Mouse (Mus musculus) liver, embryonic 12.5 days (tissue): Measurements from ENCODE around the gene Syt5. TPM values are rescaled to one million over a fixed set of nuclear protein-coding genes. Genes with fewer than 3 reads are reported as not detected.
"Not testable (repeated sequence)": the region's sequence is repeated elsewhere in the genome, so short reads cannot be mapped to it uniquely, and the experiment has no call there.

Source experiments
- ATAC-seq: fragments of 200-750 bp; cut with Nextera tagmentation; 2 replicates; pipeline ENCODE4 v1.8.0; 2017; ENCODE audit warnings: moderate number of reproducible peaks, mild to moderate bottlenecking, moderate library complexity
- H3K27ac ChIP-seq: fragments of 300-500 bp; sonication (generic); 2 replicates; pipeline ENCODE4 v1.5.1; 2016; ENCODE audit warnings: mild to moderate bottlenecking
- H3K27me3 ChIP-seq: fragments of 300-500 bp; sonication (generic); replicated peaks from 2 replicates; pipeline ENCODE4 v1.6.1; 2016; ENCODE audit warnings: mild to moderate bottlenecking, moderate library complexity
- H3K36me3 ChIP-seq: fragments of 300-500 bp; sonication (generic); 2 replicates; pipeline ENCODE4 v1.6.1; 2016; ENCODE audit warnings: mild to moderate bottlenecking, moderate library complexity
- H3K4me1 ChIP-seq: fragments of 300-500 bp; sonication (generic); 2 replicates; pipeline ENCODE4 v1.6.1; 2016
- H3K4me2 ChIP-seq: fragments of 300-500 bp; sonication (generic); 2 replicates; pipeline ENCODE4 v1.6.1; 2016; ENCODE audit warnings: mild to moderate bottlenecking, moderate library complexity
- H3K4me3 ChIP-seq: fragments of 300-500 bp; sonication (generic); 2 replicates; pipeline ENCODE4 v1.5.1; 2016; ENCODE audit warnings: mild to moderate bottlenecking, moderate library complexity
- H3K9ac ChIP-seq: fragments of 300-500 bp; sonication (generic); 2 replicates; pipeline ENCODE4 v1.6.1; 2016; ENCODE audit warnings: mild to moderate bottlenecking, moderate library complexity
- H3K9me3 ChIP-seq: fragments of 300-500 bp; sonication (generic); replicated peaks from 2 replicates; pipeline ENCODE4 v1.6.1; 2016; ENCODE audit warnings: mild to moderate bottlenecking, moderate library complexity
- WGBS: fragments of 180-500 bp; shearing (Covaris S2); methylation state at CpG from one replicate; pipeline ENCODE4 v1.1.7; 2016; ENCODE audit not compliant: insufficient replicate concordance; 5-methylcytosine and 5-hydroxymethylcytosine counted together
- polyA plus RNA-seq: library from polyadenylated mRNA; unstranded; fragments of >200 nt; fragmentation: Nextera tagmentation; extraction: Ambion mirVana; gene quantifications from 2 replicates; pipeline ENCODE4 v1.2.1, GENCODE M21; 2016

The Syt5 gene
- polyA plus RNA-seq: 0.84 and 1.3 TPM in 2 replicates

DNA sequence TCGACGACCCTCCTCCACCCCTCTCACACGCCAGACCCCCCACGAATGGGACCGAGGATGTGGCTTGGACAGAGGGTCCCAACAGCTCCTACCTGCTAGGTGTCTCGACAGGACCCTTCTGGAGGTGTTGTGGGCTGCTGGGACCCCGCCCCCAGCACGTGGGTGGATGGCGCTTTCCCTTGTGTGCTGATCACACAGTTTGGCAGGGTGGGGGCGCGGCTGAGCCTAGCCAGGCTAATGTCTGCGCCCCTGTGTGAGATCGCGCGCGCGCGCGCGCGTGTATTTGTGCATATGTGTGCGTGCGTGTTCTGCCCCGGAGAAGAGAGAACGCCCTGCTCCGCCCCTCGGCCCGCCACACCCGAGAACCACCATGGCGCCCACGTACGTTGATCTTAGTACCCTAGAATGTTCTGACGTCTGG lies at the start of gene Syt5:
TSS of gene Syt5 (minus strand) at position 321 of the 421 bp plus-strand sequence.
- H3K9me3 ChIP-seq: no peaks in the 10 kb centered on the region
- whole genome bisulfite sequencing: 9% methylated on average over 32 of the region's 33 CpGs
- peaks cover 42% of the 10 kb centered on the region for H3K27me3 ChIP-seq
- H3K36me3 ChIP-seq: no peaks in the 10 kb centered on the region
- H3K4me2 ChIP-seq: peak within 1 kb of the TSS; percentile 57
- H3K27ac ChIP-seq: no peak within 1 kb of the TSS
- peak within 1 kb of the TSS; percentile 29 for H3K4me3 ChIP-seq
- ATAC-seq: peak; percentile 31; the same call in 1 of the 2 replicates
- peaks cover 8% of the 10 kb centered on the region for H3K4me1 ChIP-seq
- H3K9ac ChIP-seq: no peak within 1 kb of the TSS

DNA sequence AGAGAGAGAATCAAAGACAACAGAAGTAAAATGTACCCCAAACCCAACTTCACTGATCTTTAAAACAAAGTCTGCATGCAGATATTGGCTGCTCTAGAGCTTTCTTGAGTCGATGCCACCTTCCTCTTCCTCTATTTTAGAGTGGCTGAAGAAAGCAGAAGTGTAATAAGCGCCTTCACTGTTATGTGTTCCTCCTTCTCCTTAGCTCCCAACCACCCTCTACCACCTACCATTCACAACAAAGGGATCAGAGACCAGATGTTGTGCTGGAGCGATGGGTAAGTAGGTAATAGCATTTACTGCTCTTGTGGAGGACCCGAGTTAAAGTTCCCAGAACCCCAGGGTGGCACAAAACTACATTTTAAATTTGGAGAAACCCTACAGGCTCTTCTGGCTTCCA lies 49.7 kb upstream of the Syt5 start:
- H3K4me3 ChIP-seq, H3K4me2 ChIP-seq, ATAC-seq, H3K27ac ChIP-seq, H3K9me3 ChIP-seq, H3K9ac ChIP-seq, H3K27me3 ChIP-seq, H3K4me1 ChIP-seq, H3K36me3 ChIP-seq: not testable (repeated sequence)
- 34% methylated on average over 4 of the region's 4 CpGs for WGBS

DNA sequence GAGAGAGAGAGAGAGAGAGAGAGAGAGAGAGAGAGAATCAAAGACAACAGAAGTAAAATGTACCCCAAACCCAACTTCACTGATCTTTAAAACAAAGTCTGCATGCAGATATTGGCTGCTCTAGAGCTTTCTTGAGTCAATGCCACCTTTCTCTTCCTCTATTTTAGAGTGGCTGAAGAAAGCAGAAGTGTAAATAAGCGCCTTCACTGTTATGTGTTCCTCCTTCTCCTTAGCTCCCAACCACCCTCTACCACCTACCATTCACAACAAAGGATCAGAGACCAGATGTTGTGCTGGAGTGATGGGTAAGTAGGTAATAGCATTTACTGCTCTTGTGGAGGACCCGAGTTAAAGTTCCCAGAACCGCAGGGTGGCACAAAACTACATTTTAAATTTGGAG lies 34.1 kb upstream of the Syt5 start:
- not testable (repeated sequence) for H3K9ac ChIP-seq, H3K9me3 ChIP-seq, H3K27ac ChIP-seq, H3K4me1 ChIP-seq, H3K27me3 ChIP-seq, H3K4me2 ChIP-seq, ATAC-seq, H3K4me3 ChIP-seq, H3K36me3 ChIP-seq
- WGBS: 55% methylated on average over 3 of the region's 3 CpGs

DNA sequence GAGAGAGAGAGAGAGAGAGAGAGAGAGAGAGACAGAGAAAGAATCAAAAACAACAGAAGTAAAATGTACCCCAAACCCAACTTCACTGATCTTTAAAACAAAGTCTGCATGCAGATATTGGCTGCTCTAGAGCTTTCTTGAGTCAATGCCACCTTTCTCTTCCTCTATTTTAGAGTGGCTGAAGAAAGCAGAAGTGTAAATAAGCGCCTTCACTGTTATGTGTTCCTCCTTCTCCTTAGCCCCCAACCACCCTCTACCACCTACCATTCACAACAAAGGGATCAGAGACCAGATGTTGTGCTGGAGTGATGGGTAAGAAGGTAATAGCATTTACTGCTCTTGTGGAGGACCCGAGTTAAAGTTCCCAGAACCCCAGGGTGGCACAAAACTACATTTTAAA lies 25.0 kb upstream of the Syt5 start:
- H3K27ac ChIP-seq, H3K9me3 ChIP-seq, ATAC-seq, H3K4me3 ChIP-seq, H3K9ac ChIP-seq, H3K4me2 ChIP-seq, H3K36me3 ChIP-seq, H3K4me1 ChIP-seq, H3K27me3 ChIP-seq: not testable (repeated sequence)
- 38% methylated on average over 2 of the region's 2 CpGs for WGBS

DNA sequence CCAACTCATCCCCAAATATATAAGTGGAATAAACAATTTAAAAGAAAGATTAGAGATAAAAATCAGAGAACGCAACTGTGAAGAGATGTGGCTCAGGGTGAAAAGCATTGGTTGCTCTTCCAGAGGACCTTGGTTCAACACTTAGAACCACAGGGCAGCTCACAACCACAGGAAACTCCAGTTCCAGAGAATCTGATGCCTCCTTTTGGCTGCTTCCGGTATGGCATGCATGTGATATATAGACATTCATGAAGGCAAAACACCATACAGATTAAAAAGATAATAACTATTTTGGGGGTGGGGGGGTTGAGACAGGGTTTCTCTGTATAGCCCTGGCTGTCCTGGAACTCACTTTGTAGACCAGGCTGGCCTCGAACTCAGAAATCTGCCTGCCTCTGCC lies 15.3 kb upstream of the Syt5 start:
- H3K9me3 ChIP-seq: no peaks in the 10 kb centered on the region
- H3K9ac ChIP-seq: no peak overlapping the region
- no peaks in the 10 kb centered on the region for H3K4me1 ChIP-seq
- no peak overlapping the region for H3K27ac ChIP-seq
- no peak overlapping the region for H3K4me3 ChIP-seq
- ATAC-seq: no peak
- 0 out of 2 replicates have a peak, but pooled peaks cover 3% of the 10 kb centered on the region for H3K27me3 ChIP-seq
- H3K4me2 ChIP-seq: no peak overlapping the region
- 81% methylated on average over 3 of the region's 3 CpGs for WGBS
- no peaks in the 10 kb centered on the region for H3K36me3 ChIP-seq

DNA sequence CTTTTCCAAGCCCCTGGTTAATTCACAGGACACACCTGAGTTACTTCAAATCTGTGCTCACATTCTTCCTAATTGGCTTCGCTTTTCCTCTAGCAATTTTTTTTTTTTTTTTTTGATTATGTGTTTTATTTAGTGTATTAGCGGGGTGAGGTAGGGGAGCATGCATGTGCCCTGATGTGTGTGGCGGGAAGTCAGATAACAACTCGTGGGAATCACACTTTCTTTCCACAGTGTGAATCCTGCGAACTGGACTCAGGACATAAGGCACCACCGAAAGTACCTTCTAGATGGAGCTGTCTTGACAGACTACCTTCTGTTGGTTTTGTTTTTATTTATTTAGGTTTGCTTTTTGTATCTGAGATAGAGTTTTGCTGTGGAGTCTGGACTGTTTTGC lies 9.8 kb upstream of the Syt5 start:
- Histone ChIP-seq H3K4me2 (no peak overlapping the region), H3K27ac (no peak overlapping the region), H3K36me3 (no peaks in the 10 kb centered on the region), H3K4me1 (no peaks in the 10 kb centered on the region), H3K9me3 (no peaks in the 10 kb centered on the region), H3K9ac (no peak overlapping the region), H3K27me3 (peaks cover 24% of the 10 kb centered on the region), H3K4me3 (no peak overlapping the region)
- 50% methylated on average over 6 of the region's 6 CpGs for WGBS
- ATAC-seq: no peak

DNA sequence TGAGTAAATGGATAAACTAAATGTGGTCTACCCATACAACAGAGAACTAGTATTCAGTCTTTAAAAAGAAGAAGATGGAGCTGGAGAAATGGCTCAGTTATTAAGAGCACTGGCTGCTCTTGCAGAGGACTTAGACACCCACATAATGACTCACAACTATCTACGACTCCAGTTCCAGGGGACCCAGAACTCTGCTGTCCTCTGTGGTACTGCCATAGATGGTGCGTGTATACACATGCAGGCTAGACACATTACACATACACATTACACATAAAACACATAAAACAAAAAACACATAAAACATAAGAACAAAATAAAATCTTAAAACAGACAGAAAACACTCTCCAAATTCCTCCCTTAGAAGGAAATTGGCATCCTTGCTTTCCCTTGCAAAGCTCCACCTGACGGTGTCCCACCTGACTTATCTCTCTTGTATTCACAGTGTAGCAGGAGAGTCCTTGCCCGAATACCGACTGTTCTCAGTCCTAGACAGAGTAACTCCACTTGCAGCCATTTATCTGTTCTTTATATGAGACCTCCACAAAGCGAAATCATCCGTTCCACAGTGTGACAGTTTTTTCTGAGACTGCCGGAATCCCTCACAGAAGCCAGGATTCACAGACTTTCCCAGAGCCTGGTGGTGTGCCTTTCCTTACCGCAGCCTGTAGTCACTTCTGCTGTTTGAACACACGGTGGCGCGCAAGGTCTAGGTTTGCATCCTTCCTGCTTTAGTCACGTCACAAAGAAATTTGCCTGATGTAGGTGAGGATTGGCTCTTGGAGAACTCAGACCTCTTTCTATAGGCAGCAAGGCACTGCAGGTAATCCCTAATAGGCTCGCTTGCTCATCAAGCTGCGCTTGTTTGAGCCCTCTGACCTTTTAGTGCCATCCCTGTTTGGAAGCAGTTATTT lies 9.2 kb upstream of the Syt5 start:
- H3K9me3 ChIP-seq: no peaks in the 10 kb centered on the region
- H3K27me3 ChIP-seq: peaks cover 26% of the 10 kb centered on the region
- no peak overlapping the region for H3K9ac ChIP-seq
- no peak overlapping the region for H3K4me2 ChIP-seq
- 16% methylated on average over 15 of the region's 15 CpGs for WGBS
- H3K4me1 ChIP-seq: no peaks in the 10 kb centered on the region
- no peak overlapping the region for H3K4me3 ChIP-seq
- H3K36me3 ChIP-seq: no peaks in the 10 kb centered on the region
- peak; percentile 77 for ATAC-seq
- H3K27ac ChIP-seq: no peak overlapping the region

DNA sequence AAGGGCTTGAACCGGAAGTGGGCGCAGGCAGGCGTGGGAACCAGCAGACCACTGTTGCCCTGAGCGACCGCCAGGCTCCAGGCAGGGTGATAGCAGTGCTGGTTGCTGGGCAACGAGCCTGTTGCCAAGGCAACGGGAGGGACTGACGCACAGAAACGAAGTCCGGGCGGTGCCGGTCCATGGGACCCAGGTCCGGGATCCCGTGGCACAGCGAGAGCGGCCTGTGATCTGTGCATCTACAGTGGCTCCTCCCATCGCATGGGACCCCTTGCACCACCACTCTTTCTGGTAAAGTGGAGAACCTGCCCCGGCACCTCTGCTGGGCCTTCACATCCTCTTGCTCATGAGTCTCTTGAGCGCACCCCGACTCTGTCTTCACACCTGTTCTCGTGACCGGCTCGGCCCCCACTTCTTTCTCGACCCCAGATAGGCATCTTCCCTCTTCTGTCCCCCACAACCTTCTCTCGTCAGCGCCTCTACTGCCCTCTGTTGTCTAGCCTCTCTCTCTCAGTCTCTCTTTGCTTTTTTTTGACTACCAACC lies 680 bp downstream of the Syt5 start:
- Histone ChIP-seq H3K4me3 (0 out of 2 replicates have a peak overlapping the region, but pooled peaks have one; percentile 29), H3K36me3 (no peaks in the 10 kb centered on the region), H3K27me3 (peaks cover 40% of the 10 kb centered on the region), H3K9me3 (no peaks in the 10 kb centered on the region), H3K4me2 (peak overlapping the region; percentile 57), H3K27ac (no peak overlapping the region), H3K9ac (no peak overlapping the region), H3K4me1 (peaks cover 8% of the 10 kb centered on the region)
- 7% methylated on average over 26 of the region's 26 CpGs for WGBS
- ATAC-seq: 0 out of 2 replicates have a peak, but pooled peaks have one; percentile 38

DNA sequence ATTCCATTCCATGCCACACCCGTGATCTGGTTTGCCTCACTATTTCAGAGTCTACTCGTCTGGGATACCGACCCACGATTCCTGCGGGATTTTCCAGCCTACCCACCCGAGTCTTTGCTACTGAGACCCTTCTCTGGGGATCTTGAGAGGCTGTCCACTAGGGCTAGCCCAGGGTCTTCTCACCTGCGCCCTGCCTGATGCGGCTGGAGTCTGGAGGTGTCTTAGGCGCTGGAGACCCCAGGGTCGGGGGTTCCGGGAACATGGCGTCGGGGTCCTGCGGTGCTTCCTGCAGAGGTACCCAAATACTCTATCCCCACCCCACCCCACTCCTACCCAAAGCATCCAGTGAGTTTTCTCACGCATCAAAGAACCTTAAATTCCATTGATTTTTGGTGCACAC lies 1.3 kb downstream of the Syt5 start:
- Histone ChIP-seq H3K27me3 (peaks cover 35% of the 10 kb centered on the region), H3K9me3 (no peaks in the 10 kb centered on the region), H3K9ac (no peak overlapping the region), H3K36me3 (no peaks in the 10 kb centered on the region), H3K4me1 (peaks cover 8% of the 10 kb centered on the region), H3K27ac (no peak overlapping the region), H3K4me3 (no peak overlapping the region), H3K4me2 (no peak overlapping the region)
- WGBS: 59% methylated on average over 15 of the region's 15 CpGs
- ATAC-seq: no peak

DNA sequence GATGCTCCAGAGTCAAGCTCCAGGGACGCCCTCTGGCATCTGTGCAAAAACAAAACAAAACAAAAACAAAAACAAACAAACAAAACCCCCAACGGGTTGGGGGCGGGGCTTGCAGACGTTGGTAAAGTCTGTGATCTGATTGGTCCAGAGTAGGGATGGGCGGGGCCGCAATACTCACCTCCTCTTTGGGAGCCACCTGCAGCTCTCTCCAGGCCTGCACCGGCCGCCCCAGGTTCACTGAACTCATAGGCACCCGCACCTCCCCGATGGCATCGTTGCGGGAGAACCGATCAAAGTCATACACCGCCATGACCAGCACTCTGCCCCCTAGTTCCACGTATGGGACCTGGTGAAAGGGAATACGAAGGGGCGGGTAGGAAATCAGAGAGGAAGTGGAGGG lies 5.3 kb downstream of the Syt5 start:
- Histone ChIP-seq H3K4me2 (peak overlapping the region; percentile 29), H3K27ac (no peak overlapping the region), H3K27me3 (peaks cover 21% of the 10 kb centered on the region), H3K36me3 (no peaks in the 10 kb centered on the region), H3K9ac (no peak overlapping the region), H3K4me1 (peaks cover 1% of the 10 kb centered on the region), H3K9me3 (no peaks in the 10 kb centered on the region), H3K4me3 (peak overlapping the region; percentile 24)
- ATAC-seq: peak; percentile 46; the same call in 1 of the 2 replicates
- 42% methylated on average over 17 of the region's 17 CpGs for WGBS

DNA sequence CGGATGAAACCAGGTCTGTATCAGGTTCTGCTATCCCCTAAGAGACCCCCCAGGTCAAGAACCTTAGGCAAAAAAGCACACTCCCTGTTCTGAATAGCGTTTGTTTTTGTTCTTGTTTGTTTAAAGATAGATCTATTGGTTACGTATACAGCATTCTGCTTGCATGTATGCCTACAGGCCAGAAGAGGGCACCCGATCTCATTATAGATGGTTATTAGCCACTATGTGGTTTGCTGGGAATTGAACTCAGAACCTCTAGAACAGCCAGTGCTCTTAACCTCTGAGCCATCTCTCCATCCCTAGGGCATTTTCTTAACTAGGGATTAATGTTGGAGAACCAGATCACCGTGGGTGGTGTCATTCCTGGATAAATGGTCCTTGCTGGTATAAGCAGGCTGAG lies 6.0 kb downstream of the Syt5 start:
- Histone ChIP-seq H3K4me1 (no peaks in the 10 kb centered on the region; the same call in 1 of the 2 replicates), H3K27ac (no peak overlapping the region), H3K4me3 (peak overlapping the region; percentile 24; the same call in 1 of the 2 replicates), H3K27me3 (peaks cover 14% of the 10 kb centered on the region), H3K9ac (no peak overlapping the region), H3K4me2 (no peak overlapping the region; the same call in 1 of the 2 replicates), H3K36me3 (no peaks in the 10 kb centered on the region), H3K9me3 (no peaks in the 10 kb centered on the region)
- ATAC-seq: no peak
- WGBS: 45% methylated on average over 5 of the region's 5 CpGs

DNA sequence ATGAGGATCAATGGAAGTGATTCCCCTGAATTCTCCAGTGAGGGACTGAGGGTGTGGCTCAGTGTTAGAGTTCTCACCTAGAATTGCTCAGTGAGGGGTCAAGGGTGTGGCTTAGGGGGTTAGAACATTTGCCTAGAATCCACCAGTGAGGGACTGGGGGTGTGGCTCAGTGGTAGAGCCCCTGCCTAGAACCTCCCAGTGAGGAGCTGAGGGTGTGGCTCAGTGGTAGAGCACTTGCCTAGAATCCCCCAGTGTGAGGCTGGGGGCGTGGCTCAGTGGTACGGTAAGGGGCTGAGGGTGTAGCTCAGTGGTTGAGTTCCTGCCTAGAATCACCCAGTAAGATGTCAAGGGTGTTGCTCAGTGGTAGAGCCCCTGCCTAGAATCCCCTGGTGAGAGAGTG lies 8.3 kb downstream of the Syt5 start:
- Histone ChIP-seq H3K36me3 (no peaks in the 10 kb centered on the region), H3K27ac (no peak overlapping the region), H3K4me3 (no peak overlapping the region), H3K4me1 (no peaks in the 10 kb centered on the region; the same call in 1 of the 2 replicates), H3K27me3 (peaks cover 16% of the 10 kb centered on the region), H3K9ac (no peak overlapping the region), H3K9me3 (no peaks in the 10 kb centered on the region), H3K4me2 (no peak overlapping the region)
- 53% methylated on average over 2 of the region's 2 CpGs for WGBS
- 0 out of 2 replicates have a peak, but pooled peaks have one; percentile 22 for ATAC-seq
